Mouse (Mus musculus): Measurements from ENCODE around the gene Fli1. TPM values are rescaled to one million over a fixed set of nuclear protein-coding genes. Genes with fewer than 3 reads are reported as not detected.

The Fli1 gene
- total RNA-seq (2021): 1 to 10 TPM; 5.4 to 6.3 TPM

DNA sequence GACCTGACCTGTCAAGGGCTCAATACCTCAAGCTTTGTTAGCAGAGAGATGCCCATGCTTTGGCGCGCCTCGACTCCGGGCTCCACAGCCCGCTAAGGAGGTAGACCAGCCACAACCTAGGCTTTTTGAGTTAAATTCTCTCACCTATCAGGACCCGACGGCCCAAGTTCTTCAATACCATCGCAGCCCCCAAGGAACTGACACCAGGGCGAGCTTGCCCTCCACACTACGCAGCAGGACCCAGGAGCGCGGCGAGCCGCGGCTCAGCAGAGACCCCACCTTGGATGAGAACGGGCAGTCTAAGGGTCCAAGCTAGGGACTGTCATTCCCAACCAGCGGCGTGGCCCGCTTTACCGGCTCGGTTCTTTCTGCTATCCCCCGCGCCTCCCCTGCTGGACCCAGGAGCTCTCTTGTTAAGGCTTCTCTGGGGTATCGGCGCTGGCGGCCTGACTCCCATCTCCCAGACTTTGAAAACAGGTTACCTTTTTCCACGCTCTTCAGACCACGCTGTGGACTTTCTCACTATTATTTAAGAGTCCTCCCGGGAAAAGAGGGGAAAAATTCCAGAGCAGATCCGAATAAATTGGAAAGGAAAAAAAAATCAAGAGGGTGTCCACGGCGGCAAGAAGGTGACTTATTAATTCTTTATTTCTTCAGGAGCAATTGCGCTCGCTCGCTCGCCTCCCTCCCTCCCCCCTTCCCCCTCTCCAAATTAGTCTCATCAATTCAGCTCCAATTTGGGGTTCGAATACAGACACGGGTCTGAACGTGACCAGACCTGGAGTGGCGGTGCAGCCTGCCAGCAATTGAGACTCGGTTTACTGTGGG lies at the start of gene Fli1:
TSS of gene Fli1 (minus strand) at position 650 of the 828 bp plus-strand sequence.
- no peak for DNase-seq

GRCm38 (mm10) chr9:32591732-32592582 lies 49.3 kb upstream of the Fli1 start:
- peak; percentile 32 for DNase-seq

GRCm38 (mm10) chr9:32590571-32590970 lies 47.9 kb upstream of the Fli1 start:
- DNase-seq: no peak

DNA sequence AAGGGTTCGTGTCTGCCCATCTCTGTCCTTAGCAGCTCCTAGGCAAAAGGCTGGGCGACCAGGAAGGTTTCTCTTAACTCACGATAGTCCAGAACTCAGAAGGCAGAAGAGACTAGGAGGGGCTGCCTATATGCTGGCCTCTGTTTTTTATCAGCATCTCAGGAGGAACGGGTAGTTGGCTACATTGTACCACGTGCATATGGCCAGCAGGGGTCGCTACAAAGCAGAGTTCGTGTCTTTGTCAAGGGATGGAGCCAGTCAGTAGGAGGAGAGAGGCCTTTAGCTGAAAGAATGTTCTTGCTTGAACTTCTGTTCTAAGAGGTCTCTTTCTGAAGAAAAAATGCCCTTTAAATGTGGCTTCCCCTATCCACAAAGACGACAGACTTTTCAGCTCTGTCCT lies 47.2 kb upstream of the Fli1 start:
- DNase-seq: peak; percentile 72 to 76

DNA sequence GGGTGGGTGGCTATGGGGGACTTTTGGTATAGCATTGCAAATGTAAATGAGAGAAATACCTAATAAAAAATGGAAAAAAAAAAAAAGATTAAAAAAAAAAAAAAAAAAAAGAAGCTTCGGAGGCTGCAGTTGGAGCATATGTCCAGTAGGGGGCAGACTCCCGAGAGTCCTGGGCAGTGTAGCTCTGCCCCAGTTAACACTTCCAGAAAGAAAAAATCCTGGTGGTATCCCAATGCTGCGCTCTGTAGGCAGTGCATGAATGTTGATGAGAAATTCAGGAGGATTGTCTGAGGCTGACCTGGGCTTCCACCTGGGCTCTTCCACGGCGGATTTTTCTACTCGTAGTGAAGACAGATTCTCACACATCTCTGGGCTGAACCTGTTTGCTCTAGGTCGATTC lies 42.7 kb upstream of the Fli1 start:
- no peak for DNase-seq

DNA sequence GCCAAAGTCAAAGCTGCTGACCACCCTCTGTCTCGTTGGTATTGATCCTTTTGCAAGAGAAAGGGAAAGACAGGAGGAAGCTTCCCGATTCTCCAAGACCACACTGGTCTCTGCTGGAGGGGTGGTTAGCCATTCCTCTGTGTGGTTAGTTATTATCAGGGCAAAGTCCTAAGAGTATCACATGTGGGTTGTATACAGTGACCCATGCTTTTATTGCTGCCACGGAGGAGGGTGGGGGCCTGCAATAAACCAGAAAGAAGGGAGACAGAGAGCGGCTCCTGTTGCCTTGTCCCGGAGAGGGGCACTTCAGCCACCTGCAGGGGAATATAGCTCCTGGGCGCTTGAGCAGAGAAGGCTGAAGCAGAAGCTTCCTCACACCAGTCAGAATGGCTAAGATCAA lies 41.2 kb upstream of the Fli1 start:
- DNase-seq: no peak

DNA sequence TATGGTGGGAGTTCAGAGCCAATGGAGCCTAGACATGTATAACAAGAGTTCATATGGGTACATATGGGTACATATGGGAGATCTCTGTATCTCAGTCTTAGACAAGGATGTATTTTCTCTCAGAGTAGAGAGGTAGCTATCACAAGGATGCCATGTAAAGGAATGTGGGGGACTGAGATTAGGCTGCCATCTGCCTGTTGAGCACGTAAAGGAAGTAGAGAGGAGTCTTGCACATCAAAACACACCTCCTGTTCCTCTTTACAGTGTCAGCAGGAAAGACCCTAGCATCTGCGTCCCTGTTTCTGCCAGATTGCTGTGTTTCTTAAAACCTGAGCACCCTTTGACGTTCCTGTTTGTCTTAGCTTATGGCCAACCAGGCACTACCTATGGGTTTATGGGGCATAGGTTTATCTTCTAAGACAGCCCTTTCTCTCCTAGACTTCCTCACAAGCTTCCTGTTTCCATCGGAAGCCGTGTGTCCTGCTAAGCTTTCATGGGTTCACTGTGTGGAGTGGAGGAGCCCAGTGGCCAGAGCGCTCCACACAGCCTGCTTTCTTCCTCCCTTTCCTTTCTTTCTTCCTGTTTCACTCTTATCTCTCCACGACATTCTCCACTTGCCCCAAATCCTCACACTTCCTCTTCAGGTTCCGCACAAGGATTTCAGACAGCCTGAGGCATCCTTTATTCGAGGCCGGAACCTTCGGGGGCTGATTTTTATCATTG lies 39.4 kb upstream of the Fli1 start:
- no peak for DNase-seq

GRCm38 (mm10) chr9:32578411-32578810 lies 35.8 kb upstream of the Fli1 start:
- no peak for DNase-seq

DNA sequence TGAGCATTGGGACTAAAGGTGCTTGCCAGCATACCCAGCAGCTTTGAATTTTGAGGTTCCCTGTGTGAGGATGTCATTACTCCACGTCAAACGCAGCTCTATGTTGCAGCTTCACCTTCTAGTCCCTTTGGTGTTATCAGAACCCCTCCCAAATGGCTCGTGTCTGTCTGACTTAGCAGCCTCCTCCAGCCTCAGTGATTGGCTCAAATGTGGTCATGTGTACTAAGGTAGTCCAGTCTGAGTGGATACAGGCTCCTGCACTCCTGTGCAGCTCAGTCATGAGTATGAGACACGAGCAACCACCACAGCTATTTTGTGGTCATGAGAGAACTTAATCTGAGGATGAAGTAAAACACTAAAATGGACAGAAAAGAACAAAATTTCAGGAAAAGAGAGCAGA lies 31.0 kb upstream of the Fli1 start:
- no peak for DNase-seq

- DNase-seq: no peak
These were observed 29.0 kb upstream of the Fli1 start for GRCm38 (mm10) chr9:32571676-32572075.

DNA sequence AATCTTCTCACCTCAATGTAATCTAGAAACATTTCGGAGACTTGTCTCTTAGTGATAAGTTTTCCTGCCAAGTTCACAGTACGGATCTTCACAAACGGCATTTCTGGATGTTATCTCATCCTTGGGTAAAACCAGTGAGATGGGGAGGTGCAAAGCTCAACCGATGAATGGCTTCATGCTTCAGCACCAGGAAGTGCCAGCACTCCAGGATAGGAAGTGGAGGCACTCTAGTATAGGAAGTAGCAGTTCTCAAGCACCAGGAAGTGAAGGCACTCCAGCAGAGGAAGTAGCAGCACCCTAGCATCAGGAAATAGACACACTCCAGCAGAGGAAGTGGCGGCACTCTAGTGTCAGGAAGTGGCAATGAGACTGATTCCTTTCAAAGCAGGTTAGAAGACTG lies 27.9 kb upstream of the Fli1 start:
- DNase-seq: no peak

DNA sequence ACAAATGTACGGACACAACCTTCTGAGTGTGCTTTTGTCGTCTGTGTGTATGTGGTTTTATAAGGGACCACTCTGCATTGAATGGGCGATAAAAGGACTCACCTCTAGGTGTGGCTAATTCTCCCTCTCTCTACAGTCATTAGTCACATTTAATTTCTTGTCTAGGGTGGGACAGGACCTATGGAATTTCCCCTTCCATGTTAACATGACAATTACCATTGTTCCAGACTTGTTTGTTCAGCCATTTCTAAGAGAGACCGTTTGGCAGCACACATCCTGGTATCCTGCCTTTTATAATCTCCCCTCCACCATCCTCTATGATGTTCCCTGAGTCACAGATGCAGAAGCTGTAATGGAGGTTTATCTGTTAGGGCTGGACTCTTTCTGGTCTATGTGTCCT lies 26.6 kb upstream of the Fli1 start:
- no peak for DNase-seq

- DNase-seq: no peak
These were observed 24.9 kb upstream of the Fli1 start for GRCm38 (mm10) chr9:32567603-32568002.

DNA sequence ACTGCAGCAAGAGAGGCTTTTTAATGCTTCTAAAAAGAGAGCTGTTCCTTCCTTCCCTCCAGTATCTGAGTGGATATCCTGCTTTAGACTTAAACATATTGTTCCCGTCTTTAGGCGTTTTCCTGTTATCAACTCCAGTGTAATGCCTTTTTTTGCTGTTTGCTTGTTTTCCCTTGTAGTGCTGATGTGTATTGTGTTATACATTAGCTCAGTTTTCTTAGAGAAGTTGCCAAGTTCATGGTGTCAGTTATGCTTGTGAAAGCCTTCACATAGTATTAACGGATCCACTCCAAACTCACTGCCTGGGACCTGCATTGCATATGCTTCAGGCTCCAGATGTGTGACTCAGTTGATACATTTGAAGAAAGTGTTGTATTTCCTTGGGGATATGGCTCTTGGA lies 22.6 kb upstream of the Fli1 start:
- DNase-seq: no peak

GRCm38 (mm10) chr9:32562837-32563236 lies 20.2 kb upstream of the Fli1 start:
- DNase-seq: no peak

GRCm38 (mm10) chr9:32562409-32562808 lies 19.7 kb upstream of the Fli1 start:
- no peak for DNase-seq

DNA sequence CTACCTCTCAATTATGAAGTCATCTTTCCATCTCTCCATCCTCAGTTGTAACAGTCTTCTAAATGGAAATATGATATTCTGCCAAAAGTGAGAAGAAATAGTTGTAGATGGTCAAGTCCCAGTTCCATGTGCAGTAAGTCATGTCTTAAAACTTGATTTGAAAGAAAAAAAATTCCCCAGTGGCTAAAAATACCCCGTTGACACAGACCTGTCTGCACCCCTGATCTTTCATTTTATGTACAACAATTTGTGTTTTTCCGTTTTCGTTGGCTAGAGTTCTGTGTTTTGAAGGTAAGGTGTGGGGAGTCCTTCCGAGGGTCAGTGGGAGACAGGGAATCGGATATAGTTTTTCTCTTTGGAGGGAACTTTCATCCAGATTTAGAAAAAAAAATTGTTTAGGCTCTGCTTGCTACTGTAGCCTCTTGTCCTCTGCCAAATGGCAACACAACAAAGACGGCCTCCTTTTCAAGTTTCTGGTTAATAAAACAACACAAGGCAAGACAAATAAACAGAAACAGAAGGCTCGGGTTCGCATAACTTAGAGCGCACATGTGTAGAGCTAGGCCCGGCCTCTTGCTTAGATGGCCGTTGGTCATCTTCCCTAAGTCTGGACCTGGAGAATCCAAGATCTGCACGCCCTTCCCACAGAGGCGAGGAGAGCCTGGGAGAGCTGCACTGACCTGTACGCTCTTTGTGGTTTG lies 18.7 kb upstream of the Fli1 start:
- DNase-seq: no peak

DNA sequence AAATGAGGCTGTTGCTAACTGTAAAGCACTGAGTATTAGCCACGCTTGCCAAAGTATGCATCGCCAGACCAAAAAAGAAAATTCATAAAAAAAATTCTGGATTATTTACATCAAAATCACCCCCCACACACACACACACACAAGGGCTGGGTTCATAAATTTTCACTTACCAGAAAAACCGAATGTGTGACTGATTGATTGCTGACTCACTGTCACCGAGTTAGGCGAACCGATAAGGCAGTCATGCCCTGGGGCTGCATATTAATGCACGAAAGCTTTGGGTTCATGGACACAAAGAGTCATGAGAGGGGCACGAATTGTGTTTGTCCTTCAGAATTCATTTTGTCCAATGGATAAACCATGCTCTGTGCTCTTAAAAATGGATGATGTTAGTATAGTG lies 17.2 kb upstream of the Fli1 start:
- no peak for DNase-seq

DNA sequence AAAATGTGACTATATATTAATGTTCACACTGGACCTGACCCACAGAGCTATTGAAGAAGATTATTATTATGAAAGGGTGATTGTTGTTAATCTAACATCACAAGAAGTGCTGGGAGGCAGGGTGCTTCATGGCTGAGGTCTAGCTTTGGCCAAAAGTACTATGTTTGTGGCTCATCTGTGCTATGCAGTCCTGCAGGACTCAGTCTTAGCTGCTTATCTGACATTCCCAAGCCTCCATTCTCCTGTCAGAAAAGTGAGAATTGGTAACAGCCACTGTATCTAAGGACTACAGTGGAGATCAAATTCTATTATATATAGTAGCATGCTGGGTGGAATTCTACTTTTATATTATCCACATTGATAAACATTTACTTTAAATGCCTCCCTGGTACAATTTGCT lies 16.8 kb upstream of the Fli1 start:
- no peak for DNase-seq

DNA sequence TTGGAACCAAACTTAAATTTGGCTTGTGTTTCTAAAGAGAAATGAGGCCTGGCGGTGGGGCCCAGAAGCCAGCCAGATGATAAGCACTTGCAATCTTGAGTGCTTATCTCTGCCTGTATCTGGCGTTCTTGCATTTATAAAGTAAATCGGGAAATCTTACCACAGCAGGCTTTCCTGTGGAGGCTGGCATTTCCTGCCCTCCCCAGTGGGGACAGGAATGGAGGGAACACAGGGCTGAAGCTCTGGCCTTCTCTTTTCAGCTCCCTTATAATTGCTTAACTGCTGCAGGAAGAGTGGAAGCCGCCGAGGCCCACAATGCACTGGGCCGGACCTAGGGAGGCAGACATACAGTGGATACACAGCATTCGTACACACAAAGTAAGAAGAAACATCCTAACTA lies 13.7 kb upstream of the Fli1 start:
- DNase-seq: no peak

GRCm38 (mm10) chr9:32555279-32555678 lies 12.6 kb upstream of the Fli1 start:
- no peak for DNase-seq

DNA sequence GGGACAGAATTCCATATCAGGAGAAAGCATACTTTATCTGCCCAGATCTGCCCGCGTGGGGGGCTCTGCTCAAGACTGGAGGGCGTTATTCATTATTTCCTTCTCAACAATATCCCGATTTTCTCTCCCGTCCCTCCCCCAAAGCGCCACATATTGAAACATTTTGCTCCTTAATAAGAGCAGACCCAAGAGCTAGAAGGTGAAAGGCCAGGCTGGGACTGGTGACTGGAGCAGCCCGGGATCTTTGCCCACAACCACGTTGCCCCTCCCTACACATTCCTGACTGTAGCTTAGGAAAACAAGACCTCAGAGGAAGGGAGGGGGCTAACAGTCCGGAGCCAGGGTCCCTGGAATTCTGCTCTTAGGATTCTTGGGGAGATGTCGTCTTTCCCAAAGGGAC lies 7.9 kb upstream of the Fli1 start:
- DNase-seq: no peak

Measured in layer of hippocampus, postnatal 36 days (tissue).